Mouse (Mus musculus) midbrain, embryonic 12.5 days (tissue): ENCODE data around the gene Rbpms2. TPM values are rescaled to one million over a fixed set of nuclear protein-coding genes. Genes with fewer than 3 reads are reported as not detected.

Experiments used
- ATAC-seq: fragments of 200-750 bp; cut with Nextera tagmentation; 2 replicates; pipeline ENCODE4 v1.8.0; 2017; ENCODE audit warnings: low read depth, moderate TSS enrichment, moderate library complexity; ENCODE audit not compliant: low FRiP score
- H3K27ac ChIP-seq: fragments of 300-500 bp; sonication (generic); replicated peaks from 2 replicates; pipeline ENCODE4 v1.5.1; 2016; ENCODE audit warnings: mild to moderate bottlenecking
- H3K27me3 ChIP-seq: fragments of 300-500 bp; sonication (generic); 2 replicates; pipeline ENCODE4 v1.6.1; 2016; ENCODE audit warnings: mild to moderate bottlenecking
- H3K36me3 ChIP-seq: fragments of 300-500 bp; sonication (generic); 2 replicates; pipeline ENCODE4 v1.6.1; 2016
- H3K4me1 ChIP-seq: fragments of 300-500 bp; sonication (generic); 2 replicates; pipeline ENCODE4 v1.6.1; 2016
- H3K4me2 ChIP-seq: fragments of 300-500 bp; sonication (generic); replicated peaks from 2 replicates; pipeline ENCODE4 v1.6.1; 2016; ENCODE audit warnings: mild to moderate bottlenecking, moderate library complexity
- H3K4me3 ChIP-seq: fragments of 300-500 bp; sonication (generic); 2 replicates; pipeline ENCODE4 v1.5.1; 2016; ENCODE audit warnings: mild to moderate bottlenecking
- H3K9ac ChIP-seq: fragments of 300-500 bp; sonication (generic); replicated peaks from 2 replicates; pipeline ENCODE4 v1.6.1; 2016; ENCODE audit warnings: mild to moderate bottlenecking, moderate library complexity
- H3K9me3 ChIP-seq: fragments of 300-500 bp; sonication (generic); 2 replicates; pipeline ENCODE4 v1.6.1; 2016; ENCODE audit warnings: mild to moderate bottlenecking
- WGBS: fragments of 180-500 bp; shearing (Covaris S2); methylation state at CpG from one replicate; pipeline ENCODE4 v1.1.7; 2016; 5-methylcytosine and 5-hydroxymethylcytosine counted together
- polyA plus RNA-seq: library from polyadenylated mRNA; unstranded; fragments of >200 nt; fragmentation: Nextera tagmentation; extraction: Ambion mirVana; gene quantifications from 2 replicates; pipeline ENCODE4 v1.2.1, GENCODE M21; 2016

The Rbpms2 gene
- polyA plus RNA-seq, 1 experiment from 2014 or later = 12.8 TPM

- 28% methylated on average over 5 of the region's 5 CpGs for WGBS
- no peak overlapping the region for H3K4me2 ChIP-seq
- no peak overlapping the region for H3K4me3 ChIP-seq
- H3K27me3 ChIP-seq = no peaks in the 10 kb centered on the region
- H3K36me3 ChIP-seq = no peaks in the 10 kb centered on the region
- no peaks in the 10 kb centered on the region for H3K9me3 ChIP-seq
- H3K9ac ChIP-seq = no peak overlapping the region
- no peaks in the 10 kb centered on the region for H3K4me1 ChIP-seq
- ATAC-seq = no peak
- H3K27ac ChIP-seq = no peak overlapping the region
Measured at GRCm38 (mm10) chr9:65666042-65666441, 36.6 kb downstream of the Rbpms2 start.

- Histone ChIP-seq H3K9me3 (no peaks in the 10 kb centered on the region), H3K27ac (no peak within 1 kb of the TSS), H3K4me1 (no peaks in the 10 kb centered on the region), H3K4me3 (no peak within 1 kb of the TSS), H3K4me2 (no peak within 1 kb of the TSS), H3K36me3 (no peaks in the 10 kb centered on the region), H3K9ac (no peak within 1 kb of the TSS), H3K27me3 (no peaks in the 10 kb centered on the region)
- 95% methylated on average over 8 of the region's 8 CpGs for WGBS
- ATAC-seq = no peak
Measured at GRCm38 (mm10) chr9:65667701-65668100, 38.3 kb downstream of the Rbpms2 start, which contains the start of gene Oaz2. Gene Oaz2 (plus strand): TSS chr9:65668001.

GRCm38 (mm10) chr9:65671431-65671931 is 42.0 kb downstream of the Rbpms2 start:
- no peaks in the 10 kb centered on the region for H3K36me3 ChIP-seq
- H3K27ac ChIP-seq = no peak overlapping the region
- ATAC-seq = no peak
- no peaks in the 10 kb centered on the region for H3K9me3 ChIP-seq
- H3K4me3 ChIP-seq = no peak overlapping the region
- 62% methylated on average over 9 of the region's 9 CpGs for WGBS
- H3K9ac ChIP-seq = no peak overlapping the region
- no peaks in the 10 kb centered on the region for H3K27me3 ChIP-seq
- no peak overlapping the region for H3K4me2 ChIP-seq
- H3K4me1 ChIP-seq = peaks cover 7% of the 10 kb centered on the region; the same call in 1 of the 2 replicates

DNA sequence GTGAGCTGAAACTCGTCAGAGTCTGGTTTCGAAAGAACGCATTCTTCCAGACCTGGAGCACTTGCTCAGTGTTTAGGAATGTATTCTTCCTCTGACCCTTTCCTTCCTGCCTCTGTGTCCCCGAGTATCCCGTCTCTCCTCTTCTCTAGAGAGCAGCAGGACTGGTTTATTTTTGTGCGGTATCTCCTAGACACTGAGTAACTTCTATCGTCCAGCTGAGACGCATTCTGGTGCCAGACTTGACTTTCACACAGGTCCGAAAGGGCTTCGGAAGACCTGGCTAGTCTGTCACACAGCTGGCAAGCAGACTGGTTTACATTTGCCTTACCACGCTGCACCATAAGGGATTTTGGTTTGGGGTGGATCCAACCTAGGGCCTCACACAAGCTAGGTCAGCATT is 43.5 kb downstream of the Rbpms2 start:
- Histone ChIP-seq H3K27ac (no peak overlapping the region), H3K36me3 (no peaks in the 10 kb centered on the region), H3K9me3 (no peaks in the 10 kb centered on the region), H3K4me3 (no peak overlapping the region), H3K27me3 (no peaks in the 10 kb centered on the region), H3K4me1 (peaks cover 17% of the 10 kb centered on the region), H3K4me2 (no peak overlapping the region), H3K9ac (no peak overlapping the region)
- no peak for ATAC-seq
- WGBS = 79% methylated on average over 11 of the region's 11 CpGs

- no peaks in the 10 kb centered on the region for H3K9me3 ChIP-seq
- ATAC-seq = peak; percentile 48; the same call in 1 of the 2 replicates
- H3K4me2 ChIP-seq = peak overlapping the region; percentile 86
- peak overlapping the region; percentile 46 for H3K9ac ChIP-seq
- no peaks in the 10 kb centered on the region for H3K36me3 ChIP-seq
- 58% methylated on average over 8 of the region's 8 CpGs for WGBS
- H3K4me1 ChIP-seq = peaks cover 42% of the 10 kb centered on the region
- peak overlapping the region; percentile 82 for H3K4me3 ChIP-seq
- no peaks in the 10 kb centered on the region for H3K27me3 ChIP-seq
- H3K27ac ChIP-seq = peak overlapping the region; percentile 72
Measured at GRCm38 (mm10) chr9:65675461-65676357, 46.3 kb downstream of the Rbpms2 start.

- no peaks in the 10 kb centered on the region for H3K27me3 ChIP-seq
- WGBS = under 1% methylated on average over 42 of the region's 51 CpGs
- H3K27ac ChIP-seq = peak overlapping the region; percentile 69; the same call in 1 of the 2 replicates
- H3K4me1 ChIP-seq = peaks cover 45% of the 10 kb centered on the region
- H3K36me3 ChIP-seq = no peaks in the 10 kb centered on the region
- peak overlapping the region; percentile 86 for H3K4me2 ChIP-seq
- H3K4me3 ChIP-seq = peak overlapping the region; percentile 82
- no peaks in the 10 kb centered on the region for H3K9me3 ChIP-seq
- H3K9ac ChIP-seq = peak overlapping the region; percentile 87
- ATAC-seq = peak; percentile 97
Measured at GRCm38 (mm10) chr9:65676358-65677118, 47.1 kb downstream of the Rbpms2 start.

GRCm38 (mm10) chr9:65677119-65677462 is 47.6 kb downstream of the Rbpms2 start:
- peak overlapping the region; percentile 87 for H3K9ac ChIP-seq
- peaks cover 47% of the 10 kb centered on the region for H3K4me1 ChIP-seq
- no peaks in the 10 kb centered on the region for H3K36me3 ChIP-seq
- peak overlapping the region; percentile 82 for H3K4me3 ChIP-seq
- no peak for ATAC-seq
- peak overlapping the region; percentile 86 for H3K4me2 ChIP-seq
- no peak overlapping the region for H3K27ac ChIP-seq
- no peaks in the 10 kb centered on the region for H3K27me3 ChIP-seq
- H3K9me3 ChIP-seq = no peaks in the 10 kb centered on the region
- 0% methylated on average over 3 of the region's 3 CpGs for WGBS

DNA sequence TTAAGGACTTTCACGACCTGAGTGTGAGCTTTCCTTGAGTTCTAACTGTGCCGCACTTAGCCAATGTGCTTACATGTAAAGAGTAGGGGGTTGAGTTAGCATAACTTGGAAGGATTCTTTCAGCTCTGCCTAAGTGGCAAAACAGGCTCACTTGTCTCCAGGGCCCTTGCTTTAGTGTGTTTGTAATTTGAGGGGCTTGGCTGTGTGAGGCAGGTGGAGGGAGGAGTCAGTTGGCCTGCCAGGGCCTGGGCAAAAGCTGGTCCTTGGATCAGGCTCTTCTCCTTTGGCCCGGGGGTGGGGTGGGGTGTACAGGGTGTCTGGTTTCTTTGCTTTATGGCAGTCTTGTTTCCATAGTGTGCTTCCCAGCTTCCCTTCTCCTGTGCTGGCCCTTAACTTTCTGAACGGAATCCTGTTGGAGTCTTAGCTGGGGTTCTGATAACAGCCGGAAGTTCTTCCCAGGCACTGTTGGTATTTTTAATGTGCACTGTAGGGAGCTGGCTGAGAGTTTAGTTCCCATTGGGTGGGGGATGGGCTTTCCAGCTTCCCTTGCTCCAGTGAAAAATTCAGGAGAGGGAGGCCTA is 49.8 kb downstream of the Rbpms2 start:
- WGBS = 33% methylated on average over 5 of the region's 5 CpGs
- no peaks in the 10 kb centered on the region for H3K9me3 ChIP-seq
- H3K27me3 ChIP-seq = no peaks in the 10 kb centered on the region
- H3K36me3 ChIP-seq = no peaks in the 10 kb centered on the region
- H3K4me1 ChIP-seq = peaks cover 57% of the 10 kb centered on the region
- H3K4me3 ChIP-seq = peak overlapping the region; percentile 18
- peak overlapping the region; percentile 86 for H3K4me2 ChIP-seq
- H3K27ac ChIP-seq = peak overlapping the region; percentile 30; the same call in 1 of the 2 replicates
- H3K9ac ChIP-seq = no peak overlapping the region; the same call in 1 of the 2 replicates
- ATAC-seq = no peak

- H3K9ac ChIP-seq = no peak overlapping the region
- WGBS = 91% methylated on average over 4 of the region's 4 CpGs
- no peak overlapping the region for H3K27ac ChIP-seq
- ATAC-seq = no peak
- no peaks in the 10 kb centered on the region for H3K9me3 ChIP-seq
- H3K36me3 ChIP-seq = peaks cover 2% of the 10 kb centered on the region; the same call in 1 of the 2 replicates
- H3K27me3 ChIP-seq = no peaks in the 10 kb centered on the region
- peaks cover 54% of the 10 kb centered on the region for H3K4me1 ChIP-seq
- H3K4me3 ChIP-seq = no peak overlapping the region
- H3K4me2 ChIP-seq = no peak overlapping the region
Measured at GRCm38 (mm10) chr9:65680938-65681633, 51.6 kb downstream of the Rbpms2 start.

DNA sequence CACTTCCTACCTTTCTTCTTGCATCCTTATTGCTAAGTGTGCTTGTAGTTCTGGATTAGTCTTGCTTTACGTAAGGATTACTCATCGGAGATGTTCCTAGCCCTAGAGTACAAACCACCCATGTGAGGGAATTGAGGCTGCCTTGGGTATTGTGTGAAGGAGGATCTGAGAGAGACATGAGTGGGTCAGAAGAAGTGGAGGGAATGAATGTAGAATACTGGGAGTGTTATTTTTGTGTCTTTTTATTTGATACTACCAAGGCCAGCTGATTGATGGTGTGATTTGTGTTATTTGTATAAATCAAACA is 52.1 kb downstream of the Rbpms2 start:
- Histone ChIP-seq H3K9me3 (no peaks in the 10 kb centered on the region), H3K4me3 (no peak overlapping the region), H3K27me3 (no peaks in the 10 kb centered on the region), H3K36me3 (peaks cover 6% of the 10 kb centered on the region), H3K4me2 (no peak overlapping the region), H3K9ac (no peak overlapping the region), H3K4me1 (peaks cover 54% of the 10 kb centered on the region), H3K27ac (no peak overlapping the region)
- WGBS = 87% methylated on average over 2 of the region's 2 CpGs
- no peak for ATAC-seq

DNA sequence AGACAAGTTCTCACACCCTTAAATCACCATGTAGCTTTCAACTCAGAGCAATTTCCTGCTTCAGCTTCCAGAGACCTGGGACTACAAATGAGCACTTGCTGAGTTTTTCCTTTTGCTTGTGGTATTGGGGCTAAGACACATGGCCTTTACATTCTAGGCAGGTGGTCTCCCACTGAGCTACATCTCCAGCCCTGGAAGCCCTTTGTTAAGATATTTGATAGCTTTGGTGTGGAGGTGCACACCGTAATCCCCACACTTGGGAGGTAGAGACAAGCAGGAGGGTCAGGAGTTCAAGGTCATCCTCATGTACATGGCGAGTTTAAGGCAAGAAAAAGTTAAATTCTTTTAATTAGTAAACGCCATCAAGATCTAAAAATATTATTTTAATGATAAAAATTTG is 52.7 kb downstream of the Rbpms2 start:
- Histone ChIP-seq H3K9ac (no peak overlapping the region), H3K4me1 (peaks cover 52% of the 10 kb centered on the region), H3K27me3 (no peaks in the 10 kb centered on the region), H3K9me3 (no peaks in the 10 kb centered on the region), H3K36me3 (peaks cover 12% of the 10 kb centered on the region), H3K4me2 (no peak overlapping the region), H3K4me3 (no peak overlapping the region), H3K27ac (no peak overlapping the region)
- no peak for ATAC-seq
- WGBS = 87% methylated on average over 3 of the region's 3 CpGs
